Mouse (Mus musculus) forebrain, postnatal 0 days (tissue): ENCODE data around the gene Rab3gap2. TPM values are rescaled to one million over a fixed set of nuclear protein-coding genes. Genes with fewer than 3 reads are reported as not detected.

ENCODE experiments used
- ATAC-seq: fragments of 200-750 bp; cut with Nextera tagmentation; 2 replicates; pipeline ENCODE4 v1.8.0; 2017; ENCODE audit warnings: mild to moderate bottlenecking, moderate library complexity
- DNase-seq: peaks from one replicate; pipeline ENCODE4 v3.0.0-alpha.2; 2015
- H3K27ac ChIP-seq: fragments of 300-500 bp; sonication (generic); 2 replicates; pipeline ENCODE4 v1.5.1; 2014; ENCODE audit warnings: low read depth, mild to moderate bottlenecking, antibody characterized with exemption, low read length, moderate library complexity, mixed read lengths
- H3K27me3 ChIP-seq: fragments of 300-500 bp; sonication (generic); 2 replicates; pipeline ENCODE4 v1.6.1; 2014; ENCODE audit warnings: mild to moderate bottlenecking, low read length, mixed read lengths; ENCODE audit not compliant: insufficient read depth
- H3K36me3 ChIP-seq: fragments of 300-500 bp; sonication (generic); 2 replicates; pipeline ENCODE4 v1.6.1; 2014; ENCODE audit warnings: mild to moderate bottlenecking, moderate library complexity; ENCODE audit not compliant: insufficient read depth
- H3K4me1 ChIP-seq: fragments of 300-500 bp; sonication (generic); 2 replicates; pipeline ENCODE4 v1.6.1; 2014; ENCODE audit warnings: antibody characterized with exemption; ENCODE audit not compliant: insufficient read depth
- H3K4me2 ChIP-seq: fragments of 300-500 bp; sonication (generic); 2 replicates; pipeline ENCODE4 v1.6.1; 2014; ENCODE audit warnings: low read depth, mild to moderate bottlenecking, moderate library complexity
- H3K4me3 ChIP-seq: fragments of 300-500 bp; sonication (generic); 2 replicates; pipeline ENCODE4 v1.5.1; 2014; ENCODE audit warnings: low read depth, low read length, mixed read lengths
- H3K9ac ChIP-seq: fragments of 300-500 bp; sonication (generic); 2 replicates; pipeline ENCODE4 v1.6.1; 2014; ENCODE audit warnings: mild to moderate bottlenecking
- H3K9me3 ChIP-seq: fragments of 300-500 bp; sonication (generic); 2 replicates; pipeline ENCODE4 v1.6.1; 2016; ENCODE audit warnings: low read length
- CTCF ChIP-seq: sonication (generic); IDR thresholded peaks from 2 replicates; pipeline ENCODE4 v1.5.1; 2016; ENCODE audit warnings: antibody characterized with exemption, control low read depth, low read depth
- WGBS: fragments of 180-500 bp; shearing (Covaris S2); extraction: QIAGEN DNeasy Blood & Tissue Kit; methylation state at CpG from one replicate; pipeline ENCODE4 v1.1.7; 2014; 5-methylcytosine and 5-hydroxymethylcytosine counted together
- polyA plus RNA-seq: library from polyadenylated mRNA; unstranded; fragments of >200 nt; fragmentation: Nextera tagmentation; extraction: Ambion mirVana; gene quantifications from 2 replicates; pipeline ENCODE4 v1.2.1, GENCODE M21; 2015
- total RNA-seq: library from RNA; depleted of rRNA; stranded (reverse); fragments of >200 nt; gene quantifications from 2 replicates; pipeline ENCODE4 v1.2.3, GENCODE M21; 2014; rRNA removed

The Rab3gap2 gene
- total RNA-seq (30.2 and 37.3 TPM in 2 replicates), polyA plus RNA-seq (13.3 and 19.5 TPM in 2 replicates)

- peak within 1 kb of the TSS; percentile 96 for H3K9ac ChIP-seq
- DNase-seq (peak; percentile 98), ATAC-seq (peak; percentile 98)
- H3K4me2 ChIP-seq, result peak within 1 kb of the TSS; percentile 90
- H3K4me3 ChIP-seq, result peak within 1 kb of the TSS; percentile 99
- H3K36me3 ChIP-seq, result no peaks in the 10 kb centered on the region
- no peaks in the 10 kb centered on the region for H3K9me3 ChIP-seq
- WGBS, result 2% methylated on average over 54 of the region's 57 CpGs
- H3K27me3 ChIP-seq, result no peaks in the 10 kb centered on the region
- H3K27ac ChIP-seq, result peak within 1 kb of the TSS; percentile 81
- TF ChIP-seq CTCF, result no peak
- H3K4me1 ChIP-seq, result peaks cover 11% of the 10 kb centered on the region
These were observed at the start of gene Rab3gap2 for GRCm38 (mm10) chr1:185203909-185204661. Gene Rab3gap2 (plus strand): TSS chr1:185204117.

- Histone ChIP-seq H3K4me1 (no peaks in the 10 kb centered on the region), H3K9ac (no peak overlapping the region), H3K36me3 (no peaks in the 10 kb centered on the region), H3K9me3 (no peaks in the 10 kb centered on the region), H3K4me2 (no peak overlapping the region), H3K27me3 (no peaks in the 10 kb centered on the region), H3K4me3 (no peak overlapping the region), H3K27ac (no peak overlapping the region)
- 91% methylated on average over 5 of the region's 5 CpGs for WGBS
- DNase-seq (no peak), ATAC-seq (no peak)
- no peak for TF ChIP-seq CTCF
These were observed 30.3 kb upstream of the Rab3gap2 start for GRCm38 (mm10) chr1:185173641-185174040.

- ATAC-seq, result no peak
- H3K27me3 ChIP-seq, result no peaks in the 10 kb centered on the region
- no peak for TF ChIP-seq CTCF
- no peaks in the 10 kb centered on the region for H3K9me3 ChIP-seq
- H3K4me3 ChIP-seq, result no peak overlapping the region
- H3K4me1 ChIP-seq, result no peaks in the 10 kb centered on the region
- no peak overlapping the region for H3K9ac ChIP-seq
- no peak overlapping the region for H3K4me2 ChIP-seq
- no peak overlapping the region for H3K27ac ChIP-seq
- WGBS, result 74% methylated on average over 6 of the region's 6 CpGs
- no peaks in the 10 kb centered on the region for H3K36me3 ChIP-seq
- DNase-seq, result no peak
These were observed 26.1 kb upstream of the Rab3gap2 start for GRCm38 (mm10) chr1:185177860-185178259.

- Histone ChIP-seq H3K4me2 (no peak overlapping the region), H3K36me3 (no peaks in the 10 kb centered on the region), H3K27me3 (no peaks in the 10 kb centered on the region), H3K27ac (no peak overlapping the region), H3K9ac (no peak overlapping the region), H3K9me3 (no peaks in the 10 kb centered on the region), H3K4me3 (no peak overlapping the region), H3K4me1 (no peaks in the 10 kb centered on the region)
- WGBS, result 39% methylated on average over 9 of the region's 9 CpGs
- no peak for DNase-seq
- ATAC-seq, result no peak
- TF ChIP-seq CTCF, result no peak
These were observed 20.2 kb upstream of the Rab3gap2 start for GRCm38 (mm10) chr1:185183591-185184330.

- H3K36me3 ChIP-seq, result no peaks in the 10 kb centered on the region
- no peaks in the 10 kb centered on the region for H3K9me3 ChIP-seq
- ATAC-seq, result peak; percentile 87
- H3K4me3 ChIP-seq, result no peak overlapping the region
- H3K9ac ChIP-seq, result no peak overlapping the region
- no peaks in the 10 kb centered on the region for H3K4me1 ChIP-seq
- H3K27me3 ChIP-seq, result no peaks in the 10 kb centered on the region
- no peak overlapping the region for H3K27ac ChIP-seq
- peak; percentile 57 for DNase-seq
- no peak for TF ChIP-seq CTCF
- H3K4me2 ChIP-seq, result no peak overlapping the region
- WGBS, result 43% methylated on average over 9 of the region's 9 CpGs
These were observed 18.4 kb upstream of the Rab3gap2 start for GRCm38 (mm10) chr1:185185556-185185955.

- H3K9me3 ChIP-seq, result no peaks in the 10 kb centered on the region
- H3K4me3 ChIP-seq, result no peak overlapping the region
- no peak overlapping the region for H3K27ac ChIP-seq
- H3K4me2 ChIP-seq, result no peak overlapping the region
- H3K4me1 ChIP-seq, result no peaks in the 10 kb centered on the region
- peak; percentile 84 for TF ChIP-seq CTCF
- peak; percentile 75 for DNase-seq
- 63% methylated on average over 13 of the region's 13 CpGs for WGBS
- no peaks in the 10 kb centered on the region for H3K27me3 ChIP-seq
- no peak overlapping the region for H3K9ac ChIP-seq
- H3K36me3 ChIP-seq, result no peaks in the 10 kb centered on the region
- ATAC-seq, result peak; percentile 78
These were observed 16.7 kb upstream of the Rab3gap2 start for GRCm38 (mm10) chr1:185187135-185187785.

- 86% methylated on average over 9 of the region's 9 CpGs for WGBS
- Histone ChIP-seq H3K9me3 (no peaks in the 10 kb centered on the region), H3K27ac (no peak overlapping the region), H3K27me3 (no peaks in the 10 kb centered on the region), H3K36me3 (no peaks in the 10 kb centered on the region), H3K4me1 (no peaks in the 10 kb centered on the region), H3K9ac (no peak overlapping the region), H3K4me3 (no peak overlapping the region), H3K4me2 (no peak overlapping the region)
- ATAC-seq (no peak), DNase-seq (no peak)
- no peak for TF ChIP-seq CTCF
These were observed 14.0 kb upstream of the Rab3gap2 start for GRCm38 (mm10) chr1:185189901-185190300.
